Mouse (Mus musculus) embryonic facial prominence, embryonic 13.5 days (tissue): ENCODE results near the gene Oas1h. TPM values are rescaled to one million over a fixed set of nuclear protein-coding genes. Genes with fewer than 3 reads are reported as not detected.
"Not testable (repeated sequence)": the region's sequence is repeated elsewhere in the genome, so short reads cannot be mapped to it uniquely, and the experiment has no call there.

Source experiments
- ATAC-seq: fragments of 200-750 bp; cut with Nextera tagmentation; 2 replicates; pipeline ENCODE4 v1.8.0; 2017; ENCODE audit warnings: low read depth; ENCODE audit not compliant: insufficient number of reproducible peaks, insufficient read depth, low FRiP score, low TSS enrichment
- H3K27ac ChIP-seq: fragments of 300-500 bp; sonication (generic); 2 replicates; pipeline ENCODE4 v1.5.1; 2015; ENCODE audit warnings: moderate library complexity, mild to moderate bottlenecking, inconsistent platforms
- H3K27me3 ChIP-seq: fragments of 300-500 bp; sonication (generic); 2 replicates; pipeline ENCODE4 v1.6.1; 2015; ENCODE audit warnings: mild to moderate bottlenecking, inconsistent platforms
- H3K36me3 ChIP-seq: fragments of 300-500 bp; sonication (generic); 2 replicates; pipeline ENCODE4 v1.6.1; 2015; ENCODE audit warnings: mild to moderate bottlenecking, inconsistent platforms
- H3K4me1 ChIP-seq: fragments of 300-500 bp; sonication (generic); 2 replicates; pipeline ENCODE4 v1.6.1; 2015; ENCODE audit warnings: inconsistent platforms
- H3K4me2 ChIP-seq: fragments of 300-500 bp; sonication (generic); 2 replicates; pipeline ENCODE4 v1.6.1; 2015; ENCODE audit warnings: moderate library complexity, mild to moderate bottlenecking, inconsistent platforms
- H3K4me3 ChIP-seq: fragments of 300-500 bp; sonication (generic); 2 replicates; pipeline ENCODE4 v1.5.1; 2015; ENCODE audit warnings: mild to moderate bottlenecking, inconsistent platforms
- H3K9ac ChIP-seq: fragments of 300-500 bp; sonication (generic); 2 replicates; pipeline ENCODE4 v1.6.1; 2015; ENCODE audit warnings: mild to moderate bottlenecking, inconsistent platforms
- H3K9me3 ChIP-seq: fragments of 300-500 bp; sonication (generic); 2 replicates; pipeline ENCODE4 v1.6.1; 2016; ENCODE audit warnings: inconsistent platforms
- WGBS: fragments of 180-500 bp; shearing (Covaris S2); methylation state at CpG from one replicate; pipeline ENCODE4 v1.1.7; 2015; ENCODE audit warnings: mixed read lengths; 5-methylcytosine and 5-hydroxymethylcytosine counted together
- polyA plus RNA-seq: library from polyadenylated mRNA; unstranded; fragments of >200 nt; fragmentation: Nextera tagmentation; extraction: Ambion mirVana; gene quantifications from 2 replicates; pipeline ENCODE4 v1.2.1, GENCODE M21; 2015

Gene Oas1h
- polyA plus RNA-seq, 1 experiment from 2014 or later = not detected

DNA sequence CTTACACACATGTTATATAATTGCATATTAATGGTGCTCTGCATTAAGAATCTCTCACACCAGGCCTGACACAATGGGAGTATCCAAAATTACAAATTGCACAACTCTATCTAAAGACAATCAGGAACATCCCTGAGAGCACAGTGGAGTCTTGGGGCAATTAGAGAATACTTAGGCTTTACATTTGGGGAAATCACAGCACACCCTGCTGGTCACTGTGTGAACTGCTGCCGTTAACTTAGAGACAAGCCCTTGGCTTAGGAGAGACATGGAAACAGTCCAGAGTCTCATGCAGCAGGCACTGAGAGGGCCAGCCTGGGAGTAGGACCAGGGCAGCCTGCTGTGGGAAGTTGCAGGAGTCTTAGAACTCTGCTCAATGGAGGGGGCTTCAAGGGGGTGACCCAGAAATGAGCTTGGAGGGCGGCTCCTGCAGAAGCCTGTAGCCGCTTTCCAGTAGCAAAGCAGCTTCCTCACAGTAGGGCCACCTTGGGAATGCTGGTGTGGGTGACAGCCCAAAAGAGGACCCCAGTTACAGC lies 11.6 kb upstream of the Oas1h start:
- Histone ChIP-seq H3K9ac (no peak overlapping the region), H3K9me3 (peaks cover 8% of the 10 kb centered on the region; the same call in 1 of the 2 replicates), H3K27me3 (no peaks in the 10 kb centered on the region), H3K4me3 (no peak overlapping the region), H3K27ac (no peak overlapping the region), H3K4me1 (0 out of 2 replicates have a peak, but pooled peaks cover 4% of the 10 kb centered on the region), H3K4me2 (no peak overlapping the region), H3K36me3 (no peaks in the 10 kb centered on the region)
- 62% methylated on average over 3 of the region's 3 CpGs for WGBS
- no peak for ATAC-seq

DNA sequence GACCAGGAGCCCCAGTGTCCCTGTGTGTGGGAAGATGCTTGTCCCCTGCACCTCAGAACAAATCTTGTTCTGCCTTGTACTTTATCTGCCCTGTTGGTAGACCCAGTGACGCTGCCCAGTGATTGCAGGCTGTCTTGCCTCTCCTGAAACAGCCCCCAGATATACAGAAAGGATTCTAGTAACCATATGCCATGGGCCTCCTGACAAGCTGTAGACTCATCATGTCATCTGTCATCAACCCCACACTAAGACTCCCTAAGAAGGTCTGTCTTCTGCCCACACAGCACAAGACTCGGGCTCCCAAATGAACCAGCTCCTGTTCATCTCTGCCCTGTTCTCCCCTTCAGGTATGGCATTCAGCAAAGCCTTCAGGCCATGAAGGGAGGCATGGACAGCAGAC lies 2.0 kb upstream of the Oas1h start:
- 72% methylated on average over 2 of the region's 2 CpGs for WGBS
- no peak overlapping the region for H3K4me2 ChIP-seq
- no peaks in the 10 kb centered on the region for H3K36me3 ChIP-seq
- no peak overlapping the region for H3K27ac ChIP-seq
- no peak overlapping the region for H3K4me3 ChIP-seq
- no peak overlapping the region for H3K9ac ChIP-seq
- no peak for ATAC-seq
- peaks cover 9% of the 10 kb centered on the region; the same call in 1 of the 2 replicates for H3K9me3 ChIP-seq
- H3K27me3 ChIP-seq = no peaks in the 10 kb centered on the region
- no peaks in the 10 kb centered on the region for H3K4me1 ChIP-seq

DNA sequence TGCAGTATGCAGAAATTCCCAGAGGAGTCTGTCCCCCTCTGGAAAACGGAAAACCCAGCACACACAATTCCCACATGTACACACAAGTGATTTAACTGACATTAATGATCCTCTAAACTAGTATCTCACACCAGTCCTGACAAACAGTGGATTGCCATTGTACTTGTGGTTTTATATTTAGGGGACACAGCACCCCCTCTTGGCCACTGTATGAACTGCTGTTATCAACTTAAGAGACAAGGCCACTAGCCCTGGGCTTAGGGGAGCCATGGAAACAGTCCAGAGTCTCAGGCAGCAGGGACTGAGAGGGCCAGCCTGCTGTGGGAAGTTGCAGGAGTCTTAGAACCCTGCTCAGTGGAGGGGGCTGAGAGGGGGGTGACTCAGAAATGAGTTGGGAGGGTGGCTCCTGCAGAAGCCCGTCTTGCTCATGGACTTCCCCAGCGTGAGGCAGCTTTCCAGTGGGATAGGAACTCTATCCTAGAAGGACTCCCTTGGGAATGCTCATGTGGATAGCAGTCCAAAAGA lies 4.2 kb downstream of the Oas1h start:
- Histone ChIP-seq H3K27ac (no peak overlapping the region), H3K9ac (no peak overlapping the region), H3K9me3 (no peaks in the 10 kb centered on the region), H3K36me3 (no peaks in the 10 kb centered on the region), H3K4me1 (no peaks in the 10 kb centered on the region), H3K4me3 (no peak overlapping the region), H3K4me2 (no peak overlapping the region), H3K27me3 (no peaks in the 10 kb centered on the region)
- 60% methylated on average over 3 of the region's 3 CpGs for WGBS
- no peak for ATAC-seq

DNA sequence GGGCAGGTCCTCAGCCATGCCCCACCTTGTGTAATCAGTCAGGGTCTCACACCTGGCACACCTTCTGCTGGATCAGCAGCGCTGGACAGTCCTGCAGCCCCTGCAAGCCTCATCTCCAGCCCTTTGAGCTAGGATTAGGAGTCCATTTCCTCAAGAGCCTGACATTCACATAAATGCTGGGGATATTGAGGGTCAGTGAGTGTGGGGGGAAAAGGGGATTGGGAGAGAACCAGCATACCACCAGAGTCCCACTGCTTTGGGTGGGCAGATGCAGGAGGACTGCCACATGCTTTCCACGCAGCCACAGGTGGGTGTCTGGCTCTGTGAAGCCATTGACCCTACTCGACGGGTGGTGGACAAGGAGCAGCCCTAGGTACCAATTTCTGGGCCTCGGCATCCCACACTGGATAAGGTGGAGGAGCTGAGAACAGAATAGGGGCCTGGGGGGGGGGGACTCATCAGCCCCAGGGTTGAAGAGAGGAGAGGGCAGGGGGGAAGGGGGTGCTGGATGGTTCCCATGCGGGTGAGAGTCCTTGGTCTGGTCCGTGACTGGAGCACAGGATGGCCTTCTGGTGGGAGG lies 8.3 kb downstream of the Oas1h start:
- no peak overlapping the region for H3K9ac ChIP-seq
- no peak for ATAC-seq
- no peak overlapping the region for H3K27ac ChIP-seq
- 84% methylated on average over 7 of the region's 7 CpGs for WGBS
- no peak overlapping the region for H3K4me3 ChIP-seq
- no peak overlapping the region for H3K4me2 ChIP-seq
- no peaks in the 10 kb centered on the region for H3K9me3 ChIP-seq
- H3K27me3 ChIP-seq = no peaks in the 10 kb centered on the region
- no peaks in the 10 kb centered on the region for H3K36me3 ChIP-seq
- no peaks in the 10 kb centered on the region for H3K4me1 ChIP-seq

DNA sequence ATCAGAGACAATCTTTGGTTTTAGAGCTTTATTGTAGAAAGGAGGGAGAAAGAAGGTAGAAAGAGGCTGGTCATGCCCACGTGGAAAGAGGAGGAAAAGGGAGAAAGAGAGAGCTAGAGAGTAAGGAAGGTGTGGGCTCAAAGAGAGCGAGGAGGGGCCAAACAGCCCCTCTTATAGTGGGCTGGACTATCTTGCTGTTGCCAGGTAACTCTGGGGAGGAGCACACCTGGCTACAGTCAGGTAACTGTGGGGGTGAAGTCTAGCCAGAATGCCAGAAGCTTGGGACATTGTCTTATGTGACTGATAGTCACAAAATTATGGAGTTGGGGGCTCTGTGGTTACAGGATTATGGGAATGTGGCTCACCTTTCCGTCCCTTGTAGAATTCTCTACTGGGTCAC lies 8.9 kb downstream of the Oas1h start:
- Histone ChIP-seq H3K9ac (no peak overlapping the region), H3K4me2 (no peak overlapping the region), H3K4me1 (no peaks in the 10 kb centered on the region), H3K4me3 (no peak overlapping the region), H3K27me3 (no peaks in the 10 kb centered on the region), H3K9me3 (no peaks in the 10 kb centered on the region), H3K27ac (no peak overlapping the region), H3K36me3 (no peaks in the 10 kb centered on the region)
- ATAC-seq = no peak
- 48% methylated on average over 3 of the region's 3 CpGs for WGBS

DNA sequence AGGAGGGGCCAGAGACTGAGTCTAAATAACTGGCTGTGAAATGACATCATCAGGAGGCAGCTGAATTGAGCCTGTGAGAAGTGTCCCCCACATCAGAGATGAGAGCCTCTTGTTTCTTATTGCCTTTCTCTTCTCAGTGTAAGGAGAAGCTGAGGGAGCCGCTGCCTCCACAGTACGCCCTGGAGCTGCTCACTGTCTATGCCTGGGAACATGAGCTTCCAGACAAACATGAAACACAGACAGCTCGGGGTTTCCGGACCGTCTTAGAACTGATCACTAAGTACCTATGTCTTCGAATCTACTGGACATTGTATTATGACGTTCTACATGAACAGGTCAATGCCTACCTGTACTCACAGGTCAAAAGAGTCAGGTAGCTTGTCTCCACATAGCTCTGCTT lies 9.6 kb downstream of the Oas1h start:
- Histone ChIP-seq H3K36me3 (no peaks in the 10 kb centered on the region), H3K4me1 (no peaks in the 10 kb centered on the region), H3K4me3 (no peak overlapping the region), H3K27me3 (no peaks in the 10 kb centered on the region), H3K9ac (no peak overlapping the region), H3K9me3 (no peaks in the 10 kb centered on the region), H3K27ac (no peak overlapping the region), H3K4me2 (no peak overlapping the region)
- ATAC-seq = no peak
- 73% methylated on average over 7 of the region's 7 CpGs for WGBS

DNA sequence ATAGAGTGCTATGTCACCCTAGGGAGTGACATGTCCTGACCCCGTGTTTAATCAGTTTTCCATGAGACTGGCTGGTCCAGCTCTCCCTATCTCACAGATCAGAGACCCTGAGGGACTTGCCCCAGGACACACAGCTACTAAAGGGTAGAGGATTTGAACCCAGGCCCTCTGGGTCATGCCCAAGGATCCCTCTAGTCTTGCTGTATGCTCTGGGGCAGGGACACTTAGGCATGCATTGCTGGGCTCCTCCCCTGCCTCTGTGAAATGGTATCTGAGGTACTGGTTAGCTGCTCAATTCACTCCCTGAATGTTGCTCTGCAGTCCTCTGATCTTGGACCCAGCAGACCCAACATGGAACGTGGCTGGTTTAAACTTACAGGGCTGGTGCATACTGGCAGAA lies 10.2 kb downstream of the Oas1h start:
- 65% methylated on average over 2 of the region's 2 CpGs for WGBS
- H3K4me2 ChIP-seq = no peak overlapping the region
- H3K9me3 ChIP-seq = no peaks in the 10 kb centered on the region
- H3K36me3 ChIP-seq = no peaks in the 10 kb centered on the region
- no peak overlapping the region for H3K4me3 ChIP-seq
- H3K27ac ChIP-seq = no peak overlapping the region
- no peaks in the 10 kb centered on the region for H3K4me1 ChIP-seq
- ATAC-seq = no peak
- no peaks in the 10 kb centered on the region for H3K27me3 ChIP-seq
- H3K9ac ChIP-seq = no peak overlapping the region

DNA sequence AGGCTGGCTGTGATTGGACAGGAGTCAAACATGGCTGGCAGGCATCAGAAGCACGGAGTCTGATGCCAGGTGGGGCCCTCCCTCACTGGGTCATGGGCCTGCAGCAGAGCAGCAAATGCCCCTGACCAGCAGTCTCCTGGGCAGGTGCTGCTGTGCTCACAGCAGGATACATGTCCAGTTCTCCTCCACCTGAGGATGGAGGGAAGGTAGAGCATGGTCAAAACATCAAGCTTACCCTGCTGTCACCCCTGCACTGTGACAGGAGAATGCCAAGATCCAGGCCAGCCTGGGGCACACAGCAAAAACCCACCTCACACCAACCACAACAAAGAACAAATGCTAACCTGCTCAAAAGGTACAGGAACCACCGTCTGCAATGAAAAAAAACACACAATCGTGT lies 15.6 kb downstream of the Oas1h start:
- H3K4me1 ChIP-seq, H3K27me3 ChIP-seq, H3K9ac ChIP-seq, H3K9me3 ChIP-seq, H3K27ac ChIP-seq, H3K4me3 ChIP-seq, H3K4me2 ChIP-seq, H3K36me3 ChIP-seq, ATAC-seq: not testable (repeated sequence)
- WGBS = 56% methylated on average over 2 of the region's 3 CpGs

DNA sequence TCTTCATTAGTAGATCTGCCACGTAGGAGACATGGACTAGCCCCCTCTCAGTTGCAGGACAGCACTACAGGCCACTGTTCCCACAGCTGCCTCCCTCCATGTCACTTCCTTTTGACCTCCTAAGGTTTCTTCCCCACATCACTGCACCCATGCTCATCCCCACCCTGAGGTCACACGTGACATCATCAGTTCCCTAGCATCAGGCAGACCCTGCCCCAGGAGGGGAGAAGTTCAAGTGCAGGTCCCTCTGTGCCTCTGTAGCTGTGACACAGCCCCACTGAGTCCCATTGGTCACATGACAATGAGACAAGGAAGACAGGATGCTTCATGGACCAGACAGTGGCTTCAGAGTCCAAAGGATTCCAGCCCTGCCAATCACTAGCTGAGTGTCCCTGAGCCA lies 16.2 kb downstream of the Oas1h start:
- H3K27ac ChIP-seq, H3K4me3 ChIP-seq, H3K4me2 ChIP-seq, ATAC-seq, H3K27me3 ChIP-seq, H3K9me3 ChIP-seq, H3K4me1 ChIP-seq, H3K36me3 ChIP-seq, H3K9ac ChIP-seq: not testable (repeated sequence)
- 80% methylated on average over 2 of the region's 2 CpGs for WGBS

DNA sequence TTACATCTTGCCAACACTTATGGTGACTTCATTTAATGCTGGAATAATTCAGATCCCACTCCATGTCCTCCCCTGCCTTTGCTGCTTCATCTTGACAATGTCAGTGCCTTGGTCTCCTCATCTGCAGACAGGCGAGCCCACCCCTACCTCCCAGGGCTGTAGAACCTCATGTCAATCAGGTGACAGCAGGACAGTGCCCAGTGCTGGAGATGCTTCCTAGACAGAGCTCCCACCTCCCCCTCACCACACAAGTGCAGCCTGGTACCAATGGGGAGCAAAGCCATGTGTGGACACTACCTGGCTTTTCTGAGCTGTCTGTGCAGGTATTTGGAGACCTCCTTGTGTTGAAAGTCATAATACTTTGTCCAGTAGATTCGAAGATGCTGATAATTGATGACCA lies 17.6 kb downstream of the Oas1h start:
- H3K27me3 ChIP-seq, ATAC-seq, H3K4me3 ChIP-seq, H3K27ac ChIP-seq, H3K9me3 ChIP-seq, H3K4me2 ChIP-seq, H3K9ac ChIP-seq, H3K4me1 ChIP-seq, H3K36me3 ChIP-seq: not testable (repeated sequence)
- 68% methylated on average over 2 of the region's 2 CpGs for WGBS

DNA sequence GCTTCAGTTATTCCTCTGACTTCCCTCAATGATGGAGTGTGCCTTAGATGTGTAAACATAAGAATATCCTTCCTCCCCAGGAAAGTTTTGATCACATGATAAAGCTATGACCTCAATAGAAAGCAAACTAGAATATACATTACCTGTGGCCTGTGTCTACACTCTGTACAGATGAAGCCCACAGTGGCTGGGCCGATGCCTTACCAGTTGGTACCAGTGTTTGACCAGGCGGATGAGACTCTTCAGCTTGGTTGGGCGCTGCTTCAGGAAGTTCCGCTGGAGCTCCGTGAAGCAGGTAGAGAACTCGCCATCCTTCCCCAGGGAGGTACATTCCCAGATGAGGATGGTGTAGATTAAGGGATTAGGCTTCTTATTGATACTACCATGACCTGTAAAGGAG lies 20.5 kb downstream of the Oas1h start:
- not testable (repeated sequence) for H3K27me3 ChIP-seq, H3K4me2 ChIP-seq, H3K27ac ChIP-seq, H3K4me3 ChIP-seq, H3K9me3 ChIP-seq, H3K9ac ChIP-seq, H3K4me1 ChIP-seq, ATAC-seq, H3K36me3 ChIP-seq
- WGBS = 90% methylated on average over 6 of the region's 6 CpGs

DNA sequence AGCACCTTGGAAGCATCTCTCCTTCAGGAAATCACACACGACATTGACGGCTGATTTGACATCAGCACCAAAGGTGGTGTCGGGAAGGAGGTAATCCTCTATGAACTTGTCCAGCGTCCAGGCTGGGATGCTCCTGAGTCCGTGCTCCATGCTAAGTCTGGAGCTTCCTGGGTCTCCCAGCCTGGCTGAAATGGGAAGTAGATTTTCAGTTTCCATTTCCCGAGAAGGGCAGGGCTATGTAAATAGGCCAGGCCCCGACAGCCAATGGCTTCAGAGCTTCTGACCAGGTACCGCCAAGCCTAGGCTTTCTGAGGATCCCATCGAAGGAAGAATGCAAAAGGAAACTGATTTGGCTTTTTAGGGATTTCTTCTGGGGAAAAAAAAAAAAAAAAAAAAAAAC lies 26.2 kb downstream of the Oas1h start, which contains the start of gene Oas1g:
Gene Oas1g (minus strand): TSS at position 201 of the 400 bp plus-strand sequence.
- not testable (repeated sequence) for H3K27me3 ChIP-seq, H3K9me3 ChIP-seq, H3K27ac ChIP-seq, H3K4me1 ChIP-seq, H3K36me3 ChIP-seq, H3K9ac ChIP-seq, ATAC-seq, H3K4me2 ChIP-seq, H3K4me3 ChIP-seq
- 23% methylated on average over 6 of the region's 9 CpGs for WGBS
